Mouse (Mus musculus): ENCODE results near the gene Atrnl1. TPM values are rescaled to one million over a fixed set of nuclear protein-coding genes. Genes with fewer than 3 reads are reported as not detected.

The Atrnl1 gene
- polyA plus RNA-seq, 1 experiment, result 18.6 TPM

DNA sequence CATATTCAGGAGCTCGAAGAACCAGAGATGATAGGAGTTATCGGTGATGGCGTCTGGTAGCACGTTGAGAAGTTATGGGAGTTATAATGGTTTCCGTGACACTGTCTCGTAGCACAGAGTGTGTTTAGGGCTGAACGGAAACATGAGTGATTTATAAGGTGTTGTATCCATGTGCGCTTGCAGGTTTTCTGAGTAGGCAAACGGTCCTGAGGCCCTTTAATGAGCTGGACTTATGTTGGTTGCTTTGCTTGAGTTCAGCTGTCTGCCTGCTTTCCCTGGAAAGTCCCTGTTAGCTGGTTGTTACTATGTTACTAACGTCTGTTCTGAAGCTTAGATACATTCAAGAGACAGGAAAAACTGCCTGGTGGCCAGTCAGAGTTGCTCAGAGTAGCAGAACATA lies 567.6 kb downstream of the Atrnl1 start:
- TF ChIP-seq POLR2A (IDR thresholded peaks at IDR 0.05; ENCODE audit: borderline replicate concordance, extremely low read depth, low read depth, low read length) (no peak), CTCF (IDR thresholded peaks at IDR 0.05; ENCODE audit: insufficient read depth, low read length) (no peak)
- Histone ChIP-seq H3K4me3 (replicated peaks; ENCODE audit: extremely low read depth, low read depth, low read length) (no peak overlapping the region), H3K4me1 (ENCODE audit: control insufficient read depth, insufficient read depth, low read length) (no peaks in the 10 kb centered on the region)
- 74% methylated on average over 10 of the region's 10 CpGs for WGBS
- DNase-seq, result no peak

DNA sequence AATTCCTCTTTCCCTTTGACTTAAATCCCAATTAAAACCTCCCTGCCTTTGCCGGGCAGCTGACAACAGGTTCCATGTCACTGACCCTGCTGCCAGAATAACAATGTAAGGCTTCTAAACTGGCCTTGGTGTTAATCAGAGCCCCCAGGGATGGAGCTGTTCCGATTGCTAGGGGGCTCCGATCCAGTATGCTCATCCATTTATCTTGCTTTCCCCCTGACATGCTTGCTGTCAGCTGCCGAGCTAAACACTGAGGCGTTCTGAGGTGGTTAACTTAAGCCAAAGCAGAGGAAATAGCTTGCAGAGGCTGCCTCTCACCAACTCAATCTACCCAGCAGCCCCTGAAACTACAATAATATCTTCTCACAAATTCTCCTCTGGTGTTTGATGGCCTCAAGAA lies 569.9 kb downstream of the Atrnl1 start:
- DNase-seq, result no peak
- no peaks in the 10 kb centered on the region for H3K4me1 ChIP-seq (ENCODE audit: control insufficient read depth, insufficient read depth, low read length)
- H3K4me3 ChIP-seq (replicated peaks; ENCODE audit: extremely low read depth, low read depth, low read length), result no peak overlapping the region
- no peak for TF ChIP-seq POLR2A (IDR thresholded peaks at IDR 0.05; ENCODE audit: borderline replicate concordance, extremely low read depth, low read depth, low read length)
- TF ChIP-seq CTCF (IDR thresholded peaks at IDR 0.05; ENCODE audit: insufficient read depth, low read length), result no peak
- 17% methylated on average over 5 of the region's 5 CpGs for WGBS

Other genes starting within 250 kb of the Atrnl1 start
- gene Trub1, start 158.1 kb upstream of the Atrnl1 start, polyA plus RNA-seq (2012; rRNA removed), result 2.8 and 3.4 TPM in 2 replicates